Mouse (Mus musculus) liver, embryonic 12.5 days (tissue): ENCODE data around the gene Lrp4. TPM values are rescaled to one million over a fixed set of nuclear protein-coding genes. Genes with fewer than 3 reads are reported as not detected.
A peak's percentile ranks its signal among the peaks of the same experiment; 100 is the strongest.

ENCODE experiments used
- ATAC-seq: fragments of 200-750 bp; cut with Nextera tagmentation; 2 replicates; pipeline ENCODE4 v1.8.0; 2017; ENCODE audit warnings: moderate number of reproducible peaks, mild to moderate bottlenecking, moderate library complexity
- H3K27ac ChIP-seq: fragments of 300-500 bp; sonication (generic); 2 replicates; pipeline ENCODE4 v1.5.1; 2016; ENCODE audit warnings: mild to moderate bottlenecking
- H3K27me3 ChIP-seq: fragments of 300-500 bp; sonication (generic); replicated peaks from 2 replicates; pipeline ENCODE4 v1.6.1; 2016; ENCODE audit warnings: mild to moderate bottlenecking, moderate library complexity
- H3K36me3 ChIP-seq: fragments of 300-500 bp; sonication (generic); 2 replicates; pipeline ENCODE4 v1.6.1; 2016; ENCODE audit warnings: mild to moderate bottlenecking, moderate library complexity
- H3K4me1 ChIP-seq: fragments of 300-500 bp; sonication (generic); 2 replicates; pipeline ENCODE4 v1.6.1; 2016
- H3K4me2 ChIP-seq: fragments of 300-500 bp; sonication (generic); 2 replicates; pipeline ENCODE4 v1.6.1; 2016; ENCODE audit warnings: mild to moderate bottlenecking, moderate library complexity
- H3K4me3 ChIP-seq: fragments of 300-500 bp; sonication (generic); 2 replicates; pipeline ENCODE4 v1.5.1; 2016; ENCODE audit warnings: mild to moderate bottlenecking, moderate library complexity
- H3K9ac ChIP-seq: fragments of 300-500 bp; sonication (generic); 2 replicates; pipeline ENCODE4 v1.6.1; 2016; ENCODE audit warnings: mild to moderate bottlenecking, moderate library complexity
- H3K9me3 ChIP-seq: fragments of 300-500 bp; sonication (generic); replicated peaks from 2 replicates; pipeline ENCODE4 v1.6.1; 2016; ENCODE audit warnings: mild to moderate bottlenecking, moderate library complexity
- WGBS: fragments of 180-500 bp; shearing (Covaris S2); methylation state at CpG from one replicate; pipeline ENCODE4 v1.1.7; 2016; ENCODE audit not compliant: insufficient replicate concordance; 5-methylcytosine and 5-hydroxymethylcytosine counted together
- polyA plus RNA-seq: library from polyadenylated mRNA; unstranded; fragments of >200 nt; fragmentation: Nextera tagmentation; extraction: Ambion mirVana; gene quantifications from 2 replicates; pipeline ENCODE4 v1.2.1, GENCODE M21; 2016

Gene Lrp4
- polyA plus RNA-seq, 1 experiment from 2014 or later = 1.2 TPM

DNA sequence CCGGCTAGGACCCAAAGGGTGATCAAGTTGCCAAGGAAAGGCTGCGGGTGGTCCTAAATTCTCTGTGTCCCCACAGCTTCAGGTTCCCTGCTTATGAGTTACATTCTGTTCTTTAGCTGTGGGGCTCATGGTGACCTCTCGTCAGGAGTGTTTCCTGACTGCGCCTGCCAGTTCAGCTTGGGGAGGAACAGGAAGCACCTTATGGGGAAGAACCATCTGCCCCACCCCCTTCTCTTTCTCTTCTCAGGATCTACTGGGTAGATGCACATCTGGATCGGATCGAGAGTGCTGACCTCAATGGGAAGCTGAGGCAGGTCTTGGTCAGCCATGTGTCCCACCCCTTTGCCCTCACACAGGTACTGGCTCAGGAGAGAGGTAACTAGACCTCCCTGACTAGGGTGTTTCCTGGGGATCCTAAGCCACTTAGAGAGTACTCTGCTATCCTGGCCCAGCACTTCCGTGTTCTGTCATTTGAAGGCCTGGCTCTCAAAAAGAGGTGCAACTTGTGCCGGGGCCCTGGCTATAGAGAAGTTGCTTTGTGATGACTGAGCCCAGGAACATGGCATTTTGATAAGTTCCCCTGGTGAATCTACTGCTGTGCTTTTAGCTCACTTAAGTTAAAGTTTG, 40.9 kb downstream of the Lrp4 start:
- H3K9ac ChIP-seq = no peak overlapping the region
- H3K9me3 ChIP-seq = no peaks in the 10 kb centered on the region
- H3K4me3 ChIP-seq = no peak overlapping the region
- ATAC-seq = no peak
- H3K36me3 ChIP-seq = peaks cover 25% of the 10 kb centered on the region; the same call in 1 of the 2 replicates
- no peak overlapping the region for H3K27ac ChIP-seq
- no peaks in the 10 kb centered on the region for H3K27me3 ChIP-seq
- no peaks in the 10 kb centered on the region for H3K4me1 ChIP-seq
- 35% methylated on average over 8 of the region's 8 CpGs for WGBS
- no peak overlapping the region for H3K4me2 ChIP-seq

DNA sequence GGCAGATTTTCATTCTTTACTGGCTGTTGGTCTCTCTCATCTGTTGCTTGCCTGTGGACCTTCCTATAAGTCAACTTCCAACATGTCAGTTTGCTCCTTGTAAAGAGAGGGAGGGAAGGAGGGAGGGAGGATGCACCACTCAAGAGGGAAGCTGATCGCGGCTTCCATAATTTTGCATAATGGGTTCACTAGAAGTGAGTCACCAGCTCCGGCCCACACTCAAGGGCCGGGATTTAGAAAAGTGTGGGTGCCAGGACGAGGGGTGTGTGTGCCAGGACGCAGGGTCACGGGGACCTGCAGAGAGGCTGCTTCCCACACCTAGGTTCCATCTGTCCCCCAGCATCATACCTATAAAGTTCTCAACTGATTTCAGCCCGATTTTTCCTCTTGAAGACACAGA, 50.8 kb downstream of the Lrp4 start:
- H3K4me3 ChIP-seq = no peak overlapping the region
- no peaks in the 10 kb centered on the region for H3K9me3 ChIP-seq
- ATAC-seq = no peak
- 80% methylated on average over 8 of the region's 8 CpGs for WGBS
- no peak overlapping the region for H3K4me2 ChIP-seq
- no peaks in the 10 kb centered on the region for H3K4me1 ChIP-seq
- H3K27me3 ChIP-seq = no peaks in the 10 kb centered on the region
- no peak overlapping the region for H3K9ac ChIP-seq
- H3K36me3 ChIP-seq = peaks cover 17% of the 10 kb centered on the region
- no peak overlapping the region for H3K27ac ChIP-seq

DNA sequence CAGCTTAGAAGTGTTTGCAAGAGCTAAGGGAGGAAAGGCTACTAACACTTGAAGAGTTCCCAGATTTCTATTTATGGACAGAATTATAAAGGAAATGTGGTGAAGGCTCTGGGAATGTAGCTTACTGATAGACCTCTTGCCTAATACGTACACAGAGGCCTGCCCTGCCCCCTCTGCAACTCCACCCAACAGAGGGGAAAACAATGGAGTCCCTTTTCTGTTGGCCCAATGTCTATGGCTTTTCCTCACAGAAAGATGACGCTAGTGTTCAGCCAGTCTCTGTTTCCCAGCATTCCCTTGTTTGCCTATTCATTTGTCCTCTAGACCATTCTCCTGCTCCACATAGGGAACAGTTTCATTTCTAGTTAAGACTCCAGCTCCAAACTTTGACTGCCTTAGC, 59.9 kb downstream of the Lrp4 start:
- Histone ChIP-seq H3K9ac (no peak overlapping the region), H3K9me3 (no peaks in the 10 kb centered on the region), H3K36me3 (peaks cover 2% of the 10 kb centered on the region; the same call in 1 of the 2 replicates), H3K4me3 (no peak overlapping the region), H3K27ac (0 out of 2 replicates have a peak overlapping the region, but pooled peaks have one; percentile 5), H3K4me1 (peaks cover 8% of the 10 kb centered on the region), H3K27me3 (no peaks in the 10 kb centered on the region), H3K4me2 (no peak overlapping the region)
- ATAC-seq = no peak
- WGBS = 12% methylated on average over 2 of the region's 2 CpGs

DNA sequence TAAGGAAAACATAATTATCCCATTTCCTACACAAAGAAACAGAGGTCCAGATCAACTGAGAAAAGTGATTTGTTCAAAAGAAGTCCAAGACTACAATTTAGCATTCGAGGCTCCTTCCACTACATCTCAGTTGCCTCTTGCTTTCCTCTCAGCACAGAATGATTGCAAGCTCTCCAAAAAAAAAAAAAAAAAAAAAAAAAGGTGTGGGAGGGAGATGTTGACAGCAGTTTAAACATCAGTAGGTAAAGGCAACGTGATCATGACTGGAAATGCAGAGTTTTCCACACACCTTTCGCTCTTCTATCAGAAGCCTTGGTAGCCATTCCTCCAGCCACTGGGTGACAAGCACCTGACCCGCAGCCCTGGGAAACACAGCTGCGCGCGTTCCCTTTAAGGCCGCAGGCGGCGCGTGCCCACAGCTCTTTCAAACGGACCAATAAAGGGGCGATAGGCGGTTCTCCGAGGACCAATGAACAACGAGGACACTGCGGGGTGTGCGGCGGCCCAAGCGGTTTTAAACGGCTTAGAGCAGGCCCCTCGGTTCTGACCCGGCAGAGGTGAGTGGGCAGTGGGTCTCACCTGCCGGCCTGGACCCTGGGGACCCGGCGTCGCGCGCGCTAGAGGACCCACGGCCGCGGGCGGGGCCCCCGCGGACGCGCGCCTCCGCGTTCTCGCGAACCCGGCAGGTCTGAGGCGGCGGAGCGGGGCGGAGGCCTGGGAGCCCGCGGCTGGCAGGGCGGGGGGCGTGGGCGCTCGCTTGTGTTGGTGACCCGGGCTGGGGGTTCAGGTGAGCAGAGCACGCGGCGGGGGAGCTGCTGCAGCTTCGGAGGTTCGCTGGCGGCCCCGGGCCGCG, 69.2 kb downstream of the Lrp4 start, which contains the start of gene Ckap5:
Gene Ckap5, plus strand, starts transcription at position 469 of the 853 bp plus-strand sequence.
- peak; percentile 98 for ATAC-seq
- 1% methylated on average over 63 of the region's 64 CpGs for WGBS
- Histone ChIP-seq H3K27ac (peak within 1 kb of the TSS; percentile 82), H3K36me3 (peaks cover 28% of the 10 kb centered on the region), H3K27me3 (no peaks in the 10 kb centered on the region), H3K4me3 (peak within 1 kb of the TSS; percentile 86), H3K9me3 (no peaks in the 10 kb centered on the region), H3K9ac (peak within 1 kb of the TSS; percentile 90), H3K4me1 (peaks cover 20% of the 10 kb centered on the region), H3K4me2 (peak within 1 kb of the TSS; percentile 71)

DNA sequence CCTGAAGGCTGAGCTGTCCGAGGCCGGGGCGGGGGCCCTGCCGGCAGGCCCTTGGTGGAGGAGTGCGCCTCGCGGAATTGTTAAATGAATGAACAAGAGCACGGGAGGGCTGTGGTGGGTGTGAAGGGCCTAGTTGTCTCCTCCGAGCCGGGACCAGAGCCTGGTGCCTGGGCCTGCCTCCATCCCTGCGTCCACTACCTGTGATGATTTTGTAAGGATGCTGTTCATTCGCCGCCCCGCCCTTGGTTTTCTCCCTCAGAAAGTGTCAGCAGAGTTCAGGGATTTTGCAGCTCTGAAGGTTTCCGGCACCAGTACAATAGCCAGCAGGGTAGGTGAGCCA, 69.8 kb downstream of the Lrp4 start:
- Histone ChIP-seq H3K36me3 (peaks cover 32% of the 10 kb centered on the region), H3K27ac (peak overlapping the region; percentile 82), H3K27me3 (no peaks in the 10 kb centered on the region), H3K9me3 (no peaks in the 10 kb centered on the region), H3K4me3 (peak overlapping the region; percentile 86), H3K9ac (peak overlapping the region; percentile 90), H3K4me2 (peak overlapping the region; percentile 71), H3K4me1 (peaks cover 20% of the 10 kb centered on the region)
- 0% methylated on average over 15 of the region's 15 CpGs for WGBS
- no peak; the same call in 1 of the 2 replicates for ATAC-seq

DNA sequence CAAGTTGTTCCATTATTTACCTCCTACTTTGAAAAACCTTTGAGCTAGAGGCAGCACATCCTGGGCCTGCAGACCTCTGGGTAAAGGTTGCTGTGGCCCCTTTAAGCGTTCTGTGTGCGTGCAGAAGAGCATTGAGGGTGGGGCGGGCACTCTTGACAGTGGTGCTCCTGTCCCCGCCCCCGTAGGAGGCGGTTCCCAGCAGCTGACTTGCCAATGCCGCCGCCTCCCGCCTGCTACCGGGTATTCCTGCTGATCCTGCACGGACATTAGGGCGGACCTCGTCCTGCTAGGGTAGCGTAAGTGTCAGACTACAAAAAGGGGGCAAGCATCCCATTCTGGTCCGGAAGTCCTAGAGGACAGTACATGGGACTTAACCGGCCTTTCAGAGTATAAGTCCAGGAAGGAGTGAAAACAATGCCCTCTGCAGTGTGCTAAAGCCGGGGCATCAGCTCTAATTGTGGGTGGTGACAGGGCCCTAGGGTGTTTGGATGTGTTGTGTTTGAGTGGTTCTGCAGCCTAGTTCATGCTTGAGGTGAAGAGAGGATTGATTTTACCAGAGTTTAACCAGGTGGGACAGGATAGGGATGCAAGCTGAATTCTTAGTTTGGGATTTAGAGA, 80.4 kb downstream of the Lrp4 start:
- H3K36me3 ChIP-seq = no peaks in the 10 kb centered on the region; the same call in 1 of the 2 replicates
- WGBS = 4% methylated on average over 17 of the region's 17 CpGs
- H3K4me2 ChIP-seq = peak overlapping the region; percentile 90
- ATAC-seq = peak; percentile 99
- H3K4me3 ChIP-seq = peak overlapping the region; percentile 59
- peaks cover 29% of the 10 kb centered on the region for H3K4me1 ChIP-seq
- H3K9ac ChIP-seq = peak overlapping the region; percentile 61
- no peaks in the 10 kb centered on the region for H3K9me3 ChIP-seq
- peak overlapping the region; percentile 68 for H3K27ac ChIP-seq
- no peaks in the 10 kb centered on the region for H3K27me3 ChIP-seq

Other genes starting within 250 kb of the Lrp4 start
- 8.3 and 8.4 TPM in 2 replicates for gene Ddb2, start 220.5 kb upstream of the Lrp4 start, polyA plus RNA-seq
- gene Pacsin3, start 201.6 kb upstream of the Lrp4 start, polyA plus RNA-seq = 12.3 and 12.4 TPM in 2 replicates
- gene Arfgap2, start 192.5 kb upstream of the Lrp4 start, polyA plus RNA-seq = 80.0 and 82.2 TPM in 2 replicates
- gene 1110051M20Rik, start 12.8 kb upstream of the Lrp4 start, polyA plus RNA-seq = 9.1 and 10.4 TPM in 2 replicates
- 57.7 and 59.1 TPM in 2 replicates for gene Ckap5, start 69.3 kb downstream of the Lrp4 start, polyA plus RNA-seq
- gene F2, start 178.9 kb downstream of the Lrp4 start, polyA plus RNA-seq = 121 and 125 TPM in 2 replicates
- 5.0 and 5.9 TPM in 2 replicates for gene Zfp408, start 192.3 kb downstream of the Lrp4 start, polyA plus RNA-seq
- gene Arhgap1, start 192.3 kb downstream of the Lrp4 start, polyA plus RNA-seq = 59.8 and 66.1 TPM in 2 replicates